In genomic region chr7:47017146-47017545, GRCm38 (mm10) we compare ENCODE assay signal across 30 mouse cellular contexts. TPM values are rescaled to one million over a fixed set of nuclear protein-coding genes. Genes with fewer than 3 reads are reported as not detected.
DNase-seq lines count a peak whose midpoint lies in the region; ATAC-seq and TF ChIP-seq lines count a peak whose summit lies in the region.
"Had no signal": no experiment of that assay in that cellular context is flagged by ENCODE, and none has a peak within 500 bp of the region (broad histone marks: within the 10 kb centered on the region; RNA-seq: fewer than 3 reads in every experiment).

No protein-coding gene starts in this region.

- H3K9me3 ChIP-seq in ES-Bruce4 (replicated peaks; ENCODE audit: control insufficient read depth, insufficient read depth, low read length, poor library complexity, severe bottlenecking): no peaks in the 10 kb centered on the region
- H3K9me3 ChIP-seq: embryonic facial prominence, embryonic 10.5 days; embryonic facial prominence, embryonic 12.5 days; forebrain, embryonic 13.5 days; forebrain, embryonic 15.5 days; G1E had no signal

- TF ChIP-seq POLR2A in ES-Bruce4 (IDR thresholded peaks at IDR 0.05; ENCODE audit: insufficient read depth, low read length): no peak

- peaks cover 4% of the 10 kb centered on the region for H3K4me1 ChIP-seq in ES-Bruce4 (ENCODE audit: control insufficient read depth, insufficient read depth, low read length)

- no peak overlapping the region for H3K4me3 ChIP-seq in ES-Bruce4 (ENCODE audit: low read depth, low read length)
- H3K4me3 ChIP-seq: embryonic facial prominence, embryonic 10.5 days; embryonic facial prominence, embryonic 12.5 days; forebrain, embryonic 13.5 days; forebrain, embryonic 15.5 days had no signal

- H3K9ac ChIP-seq in ES-Bruce4 (ENCODE audit: low read depth, poor library complexity, severe bottlenecking): no peak overlapping the region
- H3K9ac ChIP-seq: embryonic facial prominence, embryonic 12.5 days; forebrain, embryonic 13.5 days; forebrain, embryonic 15.5 days; forebrain, postnatal 0 days had no signal

- H3K36me3 ChIP-seq in ES-Bruce4 (ENCODE audit: control insufficient read depth, insufficient read depth, low read length, poor library complexity, severe bottlenecking): no peaks in the 10 kb centered on the region
- H3K36me3 ChIP-seq: embryonic facial prominence, embryonic 10.5 days; embryonic facial prominence, embryonic 12.5 days; forebrain, embryonic 15.5 days; G1E had no signal

- ATAC-seq in granulocyte monocyte progenitor cell, adult 5-6 weeks (replicated peaks; ENCODE audit: poor library complexity, severe bottlenecking): no peak
- ATAC-seq: activated CD4-positive, CD25-positive, alpha-beta regulatory T cell, adult 4 months; forebrain, embryonic 13.5 days; forebrain, embryonic 15.5 days; forebrain, postnatal 0 days; Patski had no signal

- peak overlapping the region; percentile 63; the same call in 1 of the 2 replicates for H3K27ac ChIP-seq in ES-Bruce4 (ENCODE audit: insufficient read depth, low read length)
- H3K27ac ChIP-seq: embryonic facial prominence, embryonic 10.5 days; embryonic facial prominence, embryonic 12.5 days; forebrain, embryonic 13.5 days; forebrain, embryonic 15.5 days had no signal

- peak; percentile 54 for DNase-seq in ES-CJ7 (ENCODE audit: low read depth, low spot score)
- peak; percentile 69 for DNase-seq in R1 (ENCODE audit: low read depth, low spot score)
- DNase-seq in induced T-regulatory cell, adult 2 months (ENCODE audit: low read depth): peak; percentile 13
- no peak for DNase-seq in thymus, adult 18-20 months
- DNase-seq in adrenal gland, adult (ENCODE audit: inconsistent age in 2 of 2, low spot score in 1 of 2): no peak
- DNase-seq in cerebellum, postnatal 14 days: no peak
- DNase-seq: adrenal gland, adult 2 months; adrenal gland, postnatal 10 days; adrenal gland, postnatal 25 days; cerebellum, adult 11 months; cerebellum, adult 18-20 months; cerebellum, adult 8-10 months; cerebellum, adult 9-11 months; cerebellum, postnatal 25 days; forebrain, postnatal 0 days had no signal

- TF ChIP-seq CTCF in ES-Bruce4 (IDR thresholded peaks at IDR 0.05; ENCODE audit: low read depth, low read length): no peak

- no peaks in the 10 kb centered on the region for H3K27me3 ChIP-seq in ES-Bruce4 (ENCODE audit: control insufficient read depth, insufficient read depth, low read length, poor library complexity, severe bottlenecking)
- H3K27me3 ChIP-seq: embryonic facial prominence, embryonic 12.5 days; forebrain, embryonic 13.5 days; forebrain, embryonic 15.5 days; Patski had no signal

- TF ChIP-seq EP300 in ES-Bruce4 (IDR thresholded peaks at IDR 0.05; ENCODE audit: insufficient read depth, low read depth, low read length): no peak

RNA-seq across cellular contexts. Expression of gene Spty2d1, which starts 8.9 kb away (rescaled TPM):
- 16.8 and 18.0 TPM in 2 replicates for polyA plus RNA-seq in ES-Bruce4 (2011; ENCODE audit: insufficient read depth, insufficient read length, low read depth, missing spikeins)
- total RNA-seq in granulocyte monocyte progenitor cell, adult 5-6 weeks (2014; fragmentation: Nextera tagmentation): 18.9 and 24.6 TPM in 2 replicates
- 24.6 and 26.6 TPM in 2 replicates for total RNA-seq in granulocyte monocyte progenitor cell, adult 5-6 weeks (2017)

RNA-seq across cellular contexts. Expression of gene Tmem86a, which starts 33.3 kb away (rescaled TPM):
- polyA plus RNA-seq in ES-Bruce4 (2011; ENCODE audit: insufficient read depth, insufficient read length, low read depth, missing spikeins): 2.0 and 2.8 TPM in 2 replicates
- total RNA-seq in granulocyte monocyte progenitor cell, adult 5-6 weeks (2014; fragmentation: Nextera tagmentation): 1.8 and 4.2 TPM in 2 replicates
- 0.99 and 2.7 TPM in 2 replicates for total RNA-seq in granulocyte monocyte progenitor cell, adult 5-6 weeks (2017)

RNA-seq across cellular contexts. Expression of gene Gm9999, which starts 33.8 kb away (rescaled TPM):
- polyA plus RNA-seq in ES-Bruce4 (2011; ENCODE audit: insufficient read depth, insufficient read length, low read depth, missing spikeins): not detected in 2 replicates
- total RNA-seq in granulocyte monocyte progenitor cell, adult 5-6 weeks (2014; fragmentation: Nextera tagmentation): not detected in 2 replicates
- total RNA-seq in granulocyte monocyte progenitor cell, adult 5-6 weeks (2017): not detected in 2 replicates
- total RNA-seq: adrenal gland, adult 2 months; adrenal gland, postnatal 10 days; adrenal gland, postnatal 25 days; adrenal gland, postnatal 4 days; forebrain, postnatal 0 days had no signal
- polyA plus RNA-seq: activated CD4-positive, CD25-positive, alpha-beta regulatory T cell, adult 4 months; adrenal gland, adult 2 months; brain, embryonic 14.5 days; C2C12; cortical plate, adult 2 months; embryonic facial prominence, embryonic 10.5 days; embryonic facial prominence, embryonic 12.5 days; embryonic facial prominence, embryonic 14.5 days; forebrain, embryonic 11.5 days; forebrain, embryonic 13.5 days; forebrain, embryonic 15.5 days; forebrain, postnatal 0 days; G1E; Patski had no signal

RNA-seq across cellular contexts. Expression of gene Uevld, which starts 58.8 kb away (rescaled TPM):
- 56.6 and 64.5 TPM in 2 replicates for polyA plus RNA-seq in ES-Bruce4 (2011; ENCODE audit: insufficient read depth, insufficient read length, low read depth, missing spikeins)
- total RNA-seq in granulocyte monocyte progenitor cell, adult 5-6 weeks (2014; fragmentation: Nextera tagmentation): 8.7 and 13.5 TPM in 2 replicates
- 9.8 and 12.9 TPM in 2 replicates for total RNA-seq in granulocyte monocyte progenitor cell, adult 5-6 weeks (2017)

Comparison
In these comparisons a context has a peak if more than half of its experiments do, and no peak if none do; other contexts are left out.
1. DNase-seq: peak in ES-CJ7 (single experiment), R1 (single experiment) and induced T-regulatory cell, adult 2 months (single experiment); none in thymus, adult 18-20 months (0 of 2), adrenal gland, adult (0 of 2) and cerebellum, postnatal 14 days (0 of 2).